Mouse (Mus musculus) forebrain, embryonic 11.5 days (tissue): ENCODE results near the gene Lgals9. TPM values are rescaled to one million over a fixed set of nuclear protein-coding genes. Genes with fewer than 3 reads are reported as not detected.

Source experiments
- ATAC-seq: fragments of 200-750 bp; cut with Nextera tagmentation; replicated peaks from 2 replicates; pipeline ENCODE4 v1.8.0; 2017; ENCODE audit warnings: moderate TSS enrichment; ENCODE audit not compliant: low FRiP score
- DNase-seq: peaks from one replicate; pipeline ENCODE4 v3.0.0-alpha.2; 2017; ENCODE audit warnings: low spot score
- H3K27ac ChIP-seq: fragments of 300-500 bp; sonication (generic); 2 replicates; pipeline ENCODE4 v1.5.1; 2014; ENCODE audit warnings: low read depth, low read length
- H3K27me3 ChIP-seq: fragments of 300-500 bp; sonication (generic); 2 replicates; pipeline ENCODE4 v1.6.1; 2014; ENCODE audit warnings: mild to moderate bottlenecking, low read length, mixed read lengths; ENCODE audit not compliant: control insufficient read depth, insufficient read depth
- H3K36me3 ChIP-seq: fragments of 300-500 bp; sonication (generic); 2 replicates; pipeline ENCODE4 v1.6.1; 2014; ENCODE audit warnings: mild to moderate bottlenecking, low read length, moderate library complexity, mixed read lengths; ENCODE audit not compliant: control insufficient read depth, insufficient read depth
- H3K4me1 ChIP-seq: fragments of 300-500 bp; sonication (generic); replicated peaks from 2 replicates; pipeline ENCODE4 v1.6.1; 2014; ENCODE audit warnings: low read length, mixed read lengths; ENCODE audit not compliant: control insufficient read depth, insufficient read depth
- H3K4me2 ChIP-seq: fragments of 300-500 bp; sonication (generic); 2 replicates; pipeline ENCODE4 v1.6.1; 2014; ENCODE audit warnings: low read depth, mild to moderate bottlenecking, low read length, moderate library complexity, mixed read lengths; ENCODE audit not compliant: severe bottlenecking
- H3K4me3 ChIP-seq: fragments of 300-500 bp; sonication (generic); 2 replicates; pipeline ENCODE4 v1.5.1; 2014; ENCODE audit warnings: low read depth, low read length
- H3K9ac ChIP-seq: fragments of 300-500 bp; sonication (generic); 2 replicates; pipeline ENCODE4 v1.6.1; 2014; ENCODE audit warnings: low read length
- H3K9me3 ChIP-seq: fragments of 300-500 bp; sonication (generic); 2 replicates; pipeline ENCODE4 v1.6.1; 2016; ENCODE audit warnings: low read length, mixed read lengths; ENCODE audit not compliant: control insufficient read depth
- WGBS: fragments of 180-500 bp; shearing (Covaris S2); extraction: QIAGEN DNeasy Blood & Tissue Kit; methylation state at CpG from one replicate; pipeline ENCODE4 v1.1.7; 2014; 5-methylcytosine and 5-hydroxymethylcytosine counted together
- polyA plus RNA-seq: library from polyadenylated mRNA; unstranded; fragments of >200 nt; fragmentation: Nextera tagmentation; extraction: Ambion mirVana; gene quantifications from 2 replicates; pipeline ENCODE4 v1.2.1, GENCODE M21; 2014

Gene Lgals9
- polyA plus RNA-seq, 1 experiment from 2014 or later = 3.7 TPM

GRCm38 (mm10) chr11:78985505-78985904 is 759 bp upstream of the Lgals9 start:
- Histone ChIP-seq H3K36me3 (no peaks in the 10 kb centered on the region), H3K9me3 (no peaks in the 10 kb centered on the region), H3K4me2 (no peak overlapping the region), H3K9ac (no peak overlapping the region), H3K4me3 (no peak overlapping the region), H3K27me3 (no peaks in the 10 kb centered on the region), H3K4me1 (no peaks in the 10 kb centered on the region), H3K27ac (no peak overlapping the region)
- ATAC-seq = no peak
- DNase-seq = no peak

- ATAC-seq (no peak), DNase-seq (no peak)
- H3K27me3 ChIP-seq = no peaks in the 10 kb centered on the region
- H3K4me1 ChIP-seq = no peaks in the 10 kb centered on the region
- H3K9me3 ChIP-seq = no peaks in the 10 kb centered on the region
- H3K9ac ChIP-seq = no peak overlapping the region
- 81% methylated on average over 7 of the region's 7 CpGs for WGBS
- no peak overlapping the region for H3K4me2 ChIP-seq
- no peak overlapping the region for H3K27ac ChIP-seq
- no peaks in the 10 kb centered on the region for H3K36me3 ChIP-seq
- H3K4me3 ChIP-seq = no peak overlapping the region
Observed at GRCm38 (mm10) chr11:78983539-78983938, 1.2 kb downstream of the Lgals9 start.

GRCm38 (mm10) chr11:78982513-78983291 is 2.0 kb downstream of the Lgals9 start:
- ATAC-seq (no peak), DNase-seq (no peak)
- H3K9me3 ChIP-seq = no peaks in the 10 kb centered on the region
- no peak overlapping the region for H3K27ac ChIP-seq
- no peaks in the 10 kb centered on the region for H3K4me1 ChIP-seq
- WGBS = 90% methylated on average over 12 of the region's 12 CpGs
- H3K36me3 ChIP-seq = no peaks in the 10 kb centered on the region
- no peaks in the 10 kb centered on the region for H3K27me3 ChIP-seq
- no peak overlapping the region for H3K4me2 ChIP-seq
- H3K9ac ChIP-seq = no peak overlapping the region
- H3K4me3 ChIP-seq = no peak overlapping the region

- Histone ChIP-seq H3K27ac (no peak overlapping the region), H3K4me1 (no peaks in the 10 kb centered on the region), H3K27me3 (no peaks in the 10 kb centered on the region), H3K36me3 (no peaks in the 10 kb centered on the region), H3K4me2 (no peak overlapping the region), H3K9ac (no peak overlapping the region), H3K9me3 (no peaks in the 10 kb centered on the region), H3K4me3 (no peak overlapping the region)
- DNase-seq (no peak), ATAC-seq (no peak)
- 76% methylated on average over 2 of the region's 2 CpGs for WGBS
Observed at GRCm38 (mm10) chr11:78982042-78982441, 2.7 kb downstream of the Lgals9 start.

GRCm38 (mm10) chr11:78980083-78980634 is 4.6 kb downstream of the Lgals9 start:
- Histone ChIP-seq H3K4me1 (no peaks in the 10 kb centered on the region), H3K4me3 (no peak overlapping the region), H3K36me3 (no peaks in the 10 kb centered on the region), H3K4me2 (no peak overlapping the region), H3K9me3 (no peaks in the 10 kb centered on the region), H3K27ac (no peak overlapping the region), H3K27me3 (no peaks in the 10 kb centered on the region), H3K9ac (no peak overlapping the region)
- DNase-seq = no peak
- ATAC-seq = no peak
- 86% methylated on average over 4 of the region's 4 CpGs for WGBS

- 87% methylated on average over 12 of the region's 12 CpGs for WGBS
- H3K9me3 ChIP-seq = no peaks in the 10 kb centered on the region
- no peaks in the 10 kb centered on the region for H3K27me3 ChIP-seq
- no peak overlapping the region for H3K4me3 ChIP-seq
- H3K4me2 ChIP-seq = no peak overlapping the region
- no peak for DNase-seq
- H3K4me1 ChIP-seq = no peaks in the 10 kb centered on the region
- H3K36me3 ChIP-seq = no peaks in the 10 kb centered on the region
- H3K9ac ChIP-seq = no peak overlapping the region
- no peak for ATAC-seq
- no peak overlapping the region for H3K27ac ChIP-seq
Observed at GRCm38 (mm10) chr11:78978176-78979019, 6.3 kb downstream of the Lgals9 start.

GRCm38 (mm10) chr11:78976731-78977510 is 7.8 kb downstream of the Lgals9 start:
- WGBS = 83% methylated on average over 8 of the region's 8 CpGs
- ATAC-seq (no peak), DNase-seq (no peak)
- Histone ChIP-seq H3K27ac (no peak overlapping the region), H3K4me1 (no peaks in the 10 kb centered on the region; the same call in 1 of the 2 replicates), H3K36me3 (no peaks in the 10 kb centered on the region), H3K4me3 (no peak overlapping the region), H3K9me3 (no peaks in the 10 kb centered on the region), H3K4me2 (no peak overlapping the region), H3K9ac (no peak overlapping the region), H3K27me3 (no peaks in the 10 kb centered on the region)

- WGBS = 79% methylated on average over 17 of the region's 17 CpGs
- Histone ChIP-seq H3K36me3 (no peaks in the 10 kb centered on the region), H3K9me3 (no peaks in the 10 kb centered on the region), H3K4me2 (no peak overlapping the region), H3K4me3 (no peak overlapping the region), H3K4me1 (no peaks in the 10 kb centered on the region; the same call in 1 of the 2 replicates), H3K27me3 (no peaks in the 10 kb centered on the region), H3K27ac (no peak overlapping the region), H3K9ac (no peak overlapping the region)
- ATAC-seq (no peak), DNase-seq (no peak)
Observed at GRCm38 (mm10) chr11:78973381-78974150, 11.2 kb downstream of the Lgals9 start.
